Mouse (Mus musculus) erythroblast, embryonic 14.5 days (primary cell): ENCODE measurements around the gene Olfr288.

Experiments
- GATA1 ChIP-seq: IDR thresholded peaks from 2 replicates; pipeline ENCODE4 v1.6.1; 2012; ENCODE audit warnings: low read length, inconsistent platforms, mixed read lengths
- TAL1 ChIP-seq: IDR thresholded peaks from 3 replicates; pipeline ENCODE4 v1.6.1; 2012; ENCODE audit warnings: low read length, inconsistent platforms, mixed read lengths

DNA sequence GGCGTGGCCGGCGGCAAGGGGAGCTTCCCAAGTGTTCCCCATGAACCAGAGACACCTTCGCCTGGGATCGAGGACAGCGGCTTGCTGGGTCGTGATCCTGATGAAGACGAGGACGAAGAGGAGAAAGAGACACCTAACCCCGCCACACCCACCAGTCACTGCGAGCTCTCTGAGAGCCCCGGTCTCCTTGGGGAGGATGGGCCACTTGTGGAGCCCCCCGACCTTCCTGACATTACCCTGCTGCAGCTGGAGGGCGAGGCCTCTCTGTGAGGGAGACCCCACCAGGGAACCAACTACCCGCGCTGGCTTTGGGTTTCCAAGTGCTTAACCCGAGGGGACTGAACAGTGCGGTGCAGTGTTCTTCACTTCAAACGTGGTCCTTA is 26.7 kb downstream of the Olfr288 start:
- TF ChIP-seq TAL1 (no peak), GATA1 (no peak)
